Mouse (Mus musculus) limb, embryonic 11.5 days (tissue): ENCODE measurements at regions not wholly inside any gene's neighbourhood (a gene's known extent, or its start where the extent isn't known, plus 50 kb on each side); places are given as distances from the start of the nearest gene placed in this dataset.

ENCODE experiments used
- ATAC-seq: fragments of 200-750 bp; cut with Nextera tagmentation; 2 replicates; pipeline ENCODE4 v1.8.0; 2017; ENCODE audit warnings: low read depth; ENCODE audit not compliant: insufficient number of reproducible peaks, low FRiP score, low TSS enrichment
- DNase-seq: peaks from one replicate; pipeline ENCODE4 v3.0.0-alpha.2; 2015; ENCODE audit warnings: low spot score
- H3K27ac ChIP-seq: fragments of 300-500 bp; sonication (generic); replicated peaks from 2 replicates; pipeline ENCODE4 v1.5.1; 2014; ENCODE audit warnings: low read depth, mild to moderate bottlenecking, low read length
- H3K27me3 ChIP-seq: fragments of 300-500 bp; sonication (generic); 2 replicates; pipeline ENCODE4 v1.6.1; 2014; ENCODE audit warnings: mild to moderate bottlenecking, low read length, mixed read lengths; ENCODE audit not compliant: control insufficient read depth, insufficient read depth
- H3K36me3 ChIP-seq: fragments of 300-500 bp; sonication (generic); 2 replicates; pipeline ENCODE4 v1.6.1; 2014; ENCODE audit warnings: mild to moderate bottlenecking, low read length, moderate library complexity, mixed read lengths; ENCODE audit not compliant: control insufficient read depth, insufficient read depth
- H3K4me1 ChIP-seq: fragments of 300-500 bp; sonication (generic); 2 replicates; pipeline ENCODE4 v1.6.1; 2014; ENCODE audit warnings: low read length, mixed read lengths; ENCODE audit not compliant: control insufficient read depth, insufficient read depth
- H3K4me2 ChIP-seq: fragments of 300-500 bp; sonication (generic); 2 replicates; pipeline ENCODE4 v1.6.1; 2014; ENCODE audit warnings: low read depth, mild to moderate bottlenecking, moderate library complexity; ENCODE audit not compliant: severe bottlenecking
- H3K4me3 ChIP-seq: fragments of 300-500 bp; sonication (generic); 2 replicates; pipeline ENCODE4 v1.5.1; 2014; ENCODE audit warnings: low read depth, low read length
- H3K9ac ChIP-seq: fragments of 300-500 bp; sonication (generic); 2 replicates; pipeline ENCODE4 v1.6.1; 2014; ENCODE audit warnings: mild to moderate bottlenecking, low read length
- H3K9me3 ChIP-seq: fragments of 300-500 bp; sonication (generic); 2 replicates; pipeline ENCODE4 v1.6.1; 2016; ENCODE audit warnings: low read length; ENCODE audit not compliant: control insufficient read depth
- WGBS: fragments of 180-500 bp; shearing (Covaris S2); extraction: QIAGEN DNeasy Blood & Tissue Kit; methylation state at CpG from one replicate; pipeline ENCODE4 v1.1.7; 2014; 5-methylcytosine and 5-hydroxymethylcytosine counted together

DNA sequence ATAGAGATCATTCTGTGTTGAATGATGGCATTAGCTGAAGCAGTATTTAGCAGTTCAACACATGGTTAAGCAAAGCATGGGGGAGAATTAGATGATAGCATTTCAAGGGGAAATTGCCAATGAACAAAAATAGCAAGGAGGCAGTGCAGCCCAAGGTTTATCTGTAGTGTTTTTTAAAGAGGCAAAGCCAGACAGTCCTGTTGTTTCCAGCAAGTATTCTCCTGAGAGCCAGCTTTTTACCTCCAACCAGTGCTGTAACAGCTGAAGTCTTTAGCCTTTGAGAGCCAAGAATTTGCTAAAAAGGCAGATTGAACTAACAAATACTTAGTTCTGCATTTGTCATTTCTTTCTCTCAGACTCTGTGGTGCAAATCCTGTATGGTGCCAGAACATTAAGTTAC is 305.1 kb upstream of the Arx start:
- Histone ChIP-seq H3K27me3 (no peaks in the 10 kb centered on the region), H3K36me3 (no peaks in the 10 kb centered on the region), H3K4me3 (no peak overlapping the region), H3K4me1 (no peaks in the 10 kb centered on the region), H3K9ac (no peak overlapping the region), H3K9me3 (no peaks in the 10 kb centered on the region), H3K27ac (no peak overlapping the region), H3K4me2 (no peak overlapping the region)
- ATAC-seq (no peak), DNase-seq (no peak)

DNA sequence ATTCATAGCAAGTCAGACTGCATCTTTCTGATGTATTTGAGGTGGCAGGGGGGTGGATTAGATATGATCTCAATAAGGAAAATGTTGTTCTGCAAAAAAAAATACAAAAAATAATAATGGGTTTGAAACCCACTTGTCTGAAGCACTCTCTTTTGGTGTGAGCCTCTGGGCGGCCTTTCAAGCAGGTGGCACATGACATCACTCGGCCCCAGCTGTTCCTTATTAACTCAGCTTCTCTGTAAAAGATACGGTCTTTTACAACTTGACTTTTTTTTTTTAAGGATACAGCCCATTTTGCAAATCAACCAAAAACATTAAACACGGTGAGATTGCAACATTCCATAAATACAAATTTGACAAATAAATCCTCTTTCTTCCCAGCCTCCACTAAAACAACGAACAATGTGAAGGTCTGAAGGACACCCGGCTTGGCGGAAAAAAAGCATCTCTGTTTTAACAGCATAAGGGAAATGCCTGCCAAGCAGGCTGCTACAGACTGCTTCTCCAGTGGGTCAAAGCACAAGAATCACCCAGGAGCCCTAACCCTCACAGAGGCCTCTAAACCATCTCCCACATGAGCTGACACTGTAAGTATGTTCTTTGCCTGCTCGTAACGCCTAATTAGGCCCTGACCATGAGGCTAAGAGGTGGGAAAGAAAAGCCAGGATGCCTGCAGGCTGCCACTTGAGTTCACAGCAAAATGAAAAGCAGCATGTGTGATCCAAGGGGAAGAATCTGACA is 283.8 kb upstream of the Arx start:
- DNase-seq (peak; percentile 37), ATAC-seq (no peak)
- no peak overlapping the region for H3K27ac ChIP-seq
- no peak overlapping the region for H3K4me2 ChIP-seq
- H3K9ac ChIP-seq: no peak overlapping the region
- H3K27me3 ChIP-seq: no peaks in the 10 kb centered on the region
- no peaks in the 10 kb centered on the region for H3K9me3 ChIP-seq
- no peaks in the 10 kb centered on the region for H3K36me3 ChIP-seq
- H3K4me1 ChIP-seq: no peaks in the 10 kb centered on the region
- no peak overlapping the region for H3K4me3 ChIP-seq
- 37% methylated on average over 9 of the region's 9 CpGs for WGBS

DNA sequence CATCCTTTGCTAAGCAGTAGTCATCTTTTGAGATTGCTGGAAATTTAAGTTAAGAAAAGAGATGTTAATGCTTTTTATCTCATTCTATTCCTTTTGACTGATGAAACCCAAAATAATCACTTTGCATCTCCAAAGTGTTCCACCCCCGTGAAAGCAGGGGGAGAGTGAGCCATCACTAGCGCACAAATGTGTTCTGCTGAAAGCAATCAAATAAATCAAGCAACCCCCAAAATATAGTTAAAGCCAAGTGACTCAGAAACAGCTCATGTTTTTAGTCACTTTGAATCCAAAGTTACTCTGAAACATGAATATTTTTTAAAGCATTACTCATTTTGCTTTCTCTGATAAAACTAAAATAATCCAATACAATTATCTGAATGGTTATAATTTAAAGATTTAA is 279.6 kb upstream of the Arx start:
- 87% methylated on average over 2 of the region's 2 CpGs for WGBS
- no peaks in the 10 kb centered on the region for H3K4me1 ChIP-seq
- no peak overlapping the region for H3K27ac ChIP-seq
- H3K9me3 ChIP-seq: no peaks in the 10 kb centered on the region
- no peak for ATAC-seq
- no peaks in the 10 kb centered on the region for H3K27me3 ChIP-seq
- no peak overlapping the region for H3K4me2 ChIP-seq
- no peak overlapping the region for H3K9ac ChIP-seq
- no peaks in the 10 kb centered on the region for H3K36me3 ChIP-seq
- H3K4me3 ChIP-seq: no peak overlapping the region
- no peak for DNase-seq

DNA sequence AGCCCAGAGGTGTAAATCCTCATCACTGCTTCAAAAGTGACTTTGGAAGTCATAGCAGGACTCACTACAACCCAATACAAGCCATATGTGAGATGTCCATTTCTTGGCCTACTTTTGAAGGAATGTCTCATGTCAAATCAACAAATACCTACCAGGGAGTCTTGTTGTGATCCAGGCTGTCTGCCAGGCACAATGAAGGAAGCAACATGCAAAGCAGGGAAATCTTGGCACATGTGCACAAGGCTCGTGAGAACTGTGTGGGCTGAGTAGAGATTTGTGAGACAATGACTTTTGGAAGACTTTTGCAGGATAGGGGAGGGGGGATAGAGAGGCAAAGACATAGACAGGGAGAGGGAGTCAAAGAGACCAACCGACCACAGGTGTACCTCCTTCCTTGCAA is 274.7 kb upstream of the Arx start:
- no peak overlapping the region for H3K9ac ChIP-seq
- no peaks in the 10 kb centered on the region for H3K27me3 ChIP-seq
- WGBS: 64% methylated on average over 2 of the region's 2 CpGs
- ATAC-seq (no peak), DNase-seq (no peak)
- no peaks in the 10 kb centered on the region for H3K4me1 ChIP-seq
- H3K9me3 ChIP-seq: no peaks in the 10 kb centered on the region
- no peak overlapping the region for H3K27ac ChIP-seq
- no peaks in the 10 kb centered on the region for H3K36me3 ChIP-seq
- no peak overlapping the region for H3K4me3 ChIP-seq
- no peak overlapping the region for H3K4me2 ChIP-seq

DNA sequence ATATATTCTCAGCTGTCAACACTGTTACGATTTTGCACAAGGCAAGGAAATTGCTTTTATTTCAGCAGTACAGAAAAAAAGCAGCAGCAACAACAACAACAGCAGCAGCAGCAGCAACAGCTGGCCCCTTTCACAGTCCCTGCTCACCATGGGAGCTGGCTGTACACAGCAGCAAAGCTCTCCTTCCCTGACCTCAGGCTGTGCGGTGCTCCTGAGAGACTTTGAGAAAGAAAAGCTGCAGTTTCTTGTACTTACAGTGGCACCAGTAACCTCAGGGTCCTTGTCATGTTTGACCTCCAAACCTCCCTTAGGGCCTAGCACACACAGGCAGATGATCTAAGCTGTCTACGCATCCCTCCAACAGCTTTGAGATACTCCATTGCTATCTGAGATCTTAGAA is 269.9 kb upstream of the Arx start:
- no peak overlapping the region for H3K4me3 ChIP-seq
- ATAC-seq (no peak), DNase-seq (no peak)
- WGBS: 68% methylated on average over 3 of the region's 3 CpGs
- H3K27me3 ChIP-seq: no peaks in the 10 kb centered on the region
- no peak overlapping the region for H3K9ac ChIP-seq
- H3K4me1 ChIP-seq: no peaks in the 10 kb centered on the region
- H3K4me2 ChIP-seq: no peak overlapping the region
- no peak overlapping the region for H3K27ac ChIP-seq
- no peaks in the 10 kb centered on the region for H3K36me3 ChIP-seq
- no peaks in the 10 kb centered on the region for H3K9me3 ChIP-seq

DNA sequence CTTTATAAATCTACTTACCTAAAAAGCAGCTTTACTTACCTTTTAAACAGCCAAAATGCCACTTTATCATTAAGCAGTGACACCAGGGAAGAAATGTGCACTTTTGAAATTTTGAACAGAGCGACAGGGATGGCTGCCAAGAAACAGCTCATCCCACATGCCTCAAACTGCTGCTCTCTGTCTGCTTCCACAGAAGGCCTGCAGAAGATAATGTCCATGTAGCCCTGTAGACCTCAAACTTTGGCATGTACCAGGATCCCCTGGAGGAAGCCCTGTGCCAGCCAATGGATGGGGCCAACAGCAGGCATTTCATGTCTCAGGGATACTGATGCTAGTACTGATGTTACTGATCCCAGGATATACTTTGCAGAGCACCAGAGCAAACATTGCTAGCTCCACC is 245.1 kb upstream of the Arx start:
- H3K27ac ChIP-seq: no peak overlapping the region
- H3K9ac ChIP-seq: no peak overlapping the region
- H3K4me3 ChIP-seq: no peak overlapping the region
- no peak for ATAC-seq
- no peaks in the 10 kb centered on the region for H3K4me1 ChIP-seq
- DNase-seq: no peak
- 83% methylated on average over 1 of the region's 1 CpGs for WGBS
- no peaks in the 10 kb centered on the region for H3K27me3 ChIP-seq
- H3K4me2 ChIP-seq: no peak overlapping the region
- H3K9me3 ChIP-seq: no peaks in the 10 kb centered on the region
- no peaks in the 10 kb centered on the region for H3K36me3 ChIP-seq

DNA sequence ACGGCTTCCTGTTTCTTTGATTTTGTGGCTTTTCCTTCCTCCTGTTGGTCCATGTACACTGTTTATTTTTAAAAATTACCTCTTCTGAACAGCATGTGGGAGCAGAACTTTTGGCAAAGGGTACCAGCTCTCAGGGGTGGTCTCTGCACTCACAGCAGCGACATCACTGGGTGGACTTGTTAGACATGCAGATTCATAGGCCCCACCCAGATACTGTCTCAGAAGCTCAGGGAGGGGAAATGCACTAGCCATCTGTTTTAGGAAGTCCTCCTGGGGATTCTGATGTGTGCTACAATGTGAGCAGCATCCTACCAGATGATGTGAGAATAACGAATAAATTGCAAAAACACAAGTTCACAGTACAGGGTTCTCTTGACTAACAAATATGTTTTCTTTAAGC is 243.5 kb upstream of the Arx start:
- WGBS: 75% methylated on average over 3 of the region's 3 CpGs
- H3K27ac ChIP-seq: no peak overlapping the region
- H3K9ac ChIP-seq: no peak overlapping the region
- no peak overlapping the region for H3K4me2 ChIP-seq
- no peaks in the 10 kb centered on the region for H3K4me1 ChIP-seq
- ATAC-seq (no peak), DNase-seq (no peak)
- no peaks in the 10 kb centered on the region for H3K9me3 ChIP-seq
- H3K27me3 ChIP-seq: no peaks in the 10 kb centered on the region
- H3K4me3 ChIP-seq: no peak overlapping the region
- H3K36me3 ChIP-seq: no peaks in the 10 kb centered on the region

DNA sequence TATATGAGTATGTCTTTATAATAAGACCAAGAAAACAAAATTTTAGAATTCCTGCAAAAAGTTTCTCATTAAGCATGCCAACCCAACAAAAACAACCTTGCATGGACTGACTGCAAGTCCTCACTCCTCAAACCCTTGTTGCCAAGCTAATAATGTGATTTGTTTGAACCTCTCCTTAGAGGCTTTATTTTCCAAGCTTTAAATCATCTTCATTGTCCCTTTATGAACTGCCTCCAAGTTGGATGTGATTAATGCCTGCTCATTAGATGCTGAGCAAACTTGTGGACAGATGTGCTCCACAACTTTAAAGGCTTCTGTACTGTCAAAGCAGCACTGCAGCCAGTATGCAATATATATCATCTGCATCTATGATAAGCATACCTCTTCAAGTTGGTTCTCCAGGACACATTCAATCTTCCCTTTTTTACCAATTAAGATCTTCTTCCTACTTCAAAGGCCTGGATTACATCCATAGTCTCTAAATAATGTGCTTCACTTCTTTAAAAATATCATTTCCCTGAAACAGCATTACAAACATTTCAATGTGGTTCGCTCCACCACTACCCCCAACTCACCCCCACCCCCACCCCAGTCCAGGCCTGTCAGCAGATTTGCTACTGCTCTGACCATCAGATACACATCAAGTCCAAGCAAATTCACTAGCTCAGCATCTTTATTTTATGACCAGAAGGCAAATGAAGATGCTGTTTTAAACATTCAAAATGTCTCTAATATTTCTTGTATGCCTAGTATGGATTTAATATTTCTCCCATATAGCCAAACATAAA is 237.1 kb upstream of the Arx start:
- Histone ChIP-seq H3K36me3 (no peaks in the 10 kb centered on the region), H3K4me3 (no peak overlapping the region), H3K9me3 (no peaks in the 10 kb centered on the region), H3K4me1 (no peaks in the 10 kb centered on the region), H3K4me2 (no peak overlapping the region), H3K27ac (no peak overlapping the region), H3K27me3 (no peaks in the 10 kb centered on the region), H3K9ac (no peak overlapping the region)
- ATAC-seq: no peak
- 77% methylated on average over 1 of the region's 1 CpGs for WGBS
- DNase-seq: no peak
